Mouse (Mus musculus) spleen, adult 2 months (tissue): ENCODE measurements around the gene Atxn1.

Experiments used
- CTCF ChIP-seq: fragments of 200-500 bp; IDR thresholded peaks from 2 replicates; pipeline ENCODE4 v1.5.1; 2011; ENCODE audit warnings: mild to moderate bottlenecking, inconsistent platforms; ENCODE audit not compliant: insufficient read depth, insufficient read length, insufficient replicate concordance; ENCODE audit errors: extremely low read depth
- POLR2A ChIP-seq: fragments of 200-500 bp; IDR thresholded peaks from 2 replicates; pipeline ENCODE4 v1.6.1; 2011; ENCODE audit warnings: low read depth, low read length, inconsistent platforms

GRCm38 (mm10) chr13:45637324-45637723 is 327.5 kb downstream of the Atxn1 start:
- TF ChIP-seq CTCF (no peak), POLR2A (no peak)
